ENCODE assay signal across 12 mouse cellular contexts in the genomic region with DNA sequence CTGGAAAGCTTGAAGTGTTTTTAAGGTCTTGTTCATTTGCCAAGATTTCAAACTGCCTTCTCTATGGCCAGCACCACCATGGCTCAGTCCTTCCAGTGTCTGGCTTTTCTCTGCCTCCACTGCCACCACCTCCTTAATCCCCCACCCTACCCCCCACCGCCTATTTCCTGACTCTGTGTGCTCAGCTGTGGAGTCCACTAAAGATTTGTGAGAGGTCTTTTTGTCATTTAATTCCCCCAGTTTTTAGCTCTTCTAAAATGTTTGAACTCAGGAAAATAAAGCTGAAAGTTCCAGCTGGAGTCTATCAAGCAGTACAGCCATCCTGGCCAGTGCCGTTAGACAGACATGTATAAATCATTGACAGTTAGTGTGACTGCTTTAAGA.
DNase-seq lines count a peak whose midpoint lies in the region; ATAC-seq and TF ChIP-seq lines count a peak whose summit lies in the region.
"Had no signal": no experiment of that assay in that cellular context is flagged by ENCODE, and none has a peak within 500 bp of the region (broad histone marks: within the 10 kb centered on the region; RNA-seq: fewer than 3 reads in every experiment).

No protein-coding gene starts in this region.

- peak; percentile 97 for ATAC-seq in lung, embryonic 16.5 days (ENCODE audit: low read depth)
- no peak for ATAC-seq in midbrain, postnatal 0 days (ENCODE audit: low FRiP score)

- DNase-seq in heart, embryonic 10.5 days (ENCODE audit: low spot score), result no peak
- DNase-seq in heart, adult 11 months, result no peak
- no peak for DNase-seq in lung, adult 2 months
- peak; percentile 37 for DNase-seq in hindlimb bud, embryonic 11.5 days (ENCODE audit: extremely low spot score, low read depth, low spot score)
- peak; percentile 9 for DNase-seq in midbrain, postnatal 0 days (ENCODE audit: low spot score)
- DNase-seq in testis, postnatal 10 days (ENCODE audit: low spot score), result no peak
- DNase-seq in thymus, adult 2 months, result no peak
- DNase-seq: cerebellum, adult 8-10 months had no signal

- TF ChIP-seq CTCF in lung, adult 2 months (IDR thresholded peaks at IDR 0.05; ENCODE audit: insufficient read depth, low read length), result no peak
- TF ChIP-seq CTCF in midbrain, postnatal 0 days (IDR thresholded peaks at IDR 0.05), result no peak
- no peak for TF ChIP-seq CTCF in thymus, adult 2 months (IDR thresholded peaks at IDR 0.05; ENCODE audit: borderline replicate concordance, control insufficient read depth, extremely low read depth, insufficient read depth, low read length, poor library complexity)

- no peaks in the 10 kb centered on the region for H3K27me3 ChIP-seq in heart, embryonic 10.5 days (ENCODE audit: insufficient read depth, poor library complexity, severe bottlenecking)
- no peaks in the 10 kb centered on the region for H3K27me3 ChIP-seq in lung, embryonic 16.5 days (ENCODE audit: control insufficient read depth, insufficient read depth, low read depth, low read length)
- no peaks in the 10 kb centered on the region for H3K27me3 ChIP-seq in midbrain, postnatal 0 days (ENCODE audit: insufficient read depth, low read length)
- H3K27me3 ChIP-seq in thymus, adult 2 months (ENCODE audit: control insufficient read depth, insufficient read depth, low read length), result no peaks in the 10 kb centered on the region
- H3K27me3 ChIP-seq: hindbrain, embryonic 13.5 days; neural tube, embryonic 12.5 days had no signal

- no peak for TF ChIP-seq POLR2A in lung, adult 2 months (IDR thresholded peaks at IDR 0.05; ENCODE audit: borderline replicate concordance, extremely low read depth, low read depth, low read length)
- no peak for TF ChIP-seq POLR2A in thymus, adult 2 months (IDR thresholded peaks at IDR 0.05; ENCODE audit: control insufficient read depth, extremely low read depth, insufficient read depth, low read length, poor library complexity)

- 29% methylated on average over 2 of the region's 2 CpGs for WGBS in heart, embryonic 10.5 days
- WGBS in lung, embryonic 16.5 days, result 30% methylated on average over 2 of the region's 2 CpGs
- WGBS in lung, adult 2 months, result 65% methylated on average over 2 of the region's 2 CpGs
- 48% methylated on average over 2 of the region's 2 CpGs for WGBS in midbrain, postnatal 0 days
- WGBS in thymus, adult 2 months, result 91% methylated on average over 2 of the region's 2 CpGs

- no peaks in the 10 kb centered on the region for H3K9me3 ChIP-seq in heart, embryonic 10.5 days
- H3K9me3 ChIP-seq in lung, embryonic 16.5 days (ENCODE audit: control insufficient read depth, low read length), result no peaks in the 10 kb centered on the region
- H3K9me3 ChIP-seq in midbrain, postnatal 0 days (ENCODE audit: low read length), result no peaks in the 10 kb centered on the region
- H3K9me3 ChIP-seq: hindbrain, embryonic 13.5 days; neural tube, embryonic 12.5 days had no signal

- peak overlapping the region; percentile 32; the same call in 1 of the 2 replicates for H3K27ac ChIP-seq in heart, embryonic 10.5 days
- peak overlapping the region; percentile 70 for H3K27ac ChIP-seq in lung, embryonic 16.5 days (ENCODE audit: low read length)
- no peak overlapping the region for H3K27ac ChIP-seq in midbrain, postnatal 0 days (ENCODE audit: low read depth, low read length)
- H3K27ac ChIP-seq in thymus, adult 2 months (ENCODE audit: control insufficient read depth, insufficient read depth, low read length), result no peak overlapping the region
- H3K27ac ChIP-seq: hindbrain, embryonic 13.5 days; left cerebral cortex, adult 2 months; neural tube, embryonic 12.5 days had no signal

- H3K4me3 ChIP-seq in heart, embryonic 10.5 days, result no peak overlapping the region
- H3K4me3 ChIP-seq in lung, embryonic 16.5 days (ENCODE audit: low read length), result no peak overlapping the region
- H3K4me3 ChIP-seq in lung, adult 2 months (replicated peaks; ENCODE audit: extremely low read depth, low read depth, low read length), result no peak overlapping the region
- no peak overlapping the region for H3K4me3 ChIP-seq in midbrain, postnatal 0 days (ENCODE audit: low read depth, low read length)
- no peak overlapping the region for H3K4me3 ChIP-seq in thymus, adult 2 months (ENCODE audit: control insufficient read depth, insufficient read depth, low read length)
- H3K4me3 ChIP-seq: hindbrain, embryonic 13.5 days; left cerebral cortex, adult 2 months; neural tube, embryonic 12.5 days had no signal

- H3K4me1 ChIP-seq in heart, embryonic 10.5 days, result peaks cover 15% of the 10 kb centered on the region
- 0 out of 2 replicates have a peak, but pooled peaks cover 4% of the 10 kb centered on the region for H3K4me1 ChIP-seq in lung, embryonic 16.5 days (replicated peaks; ENCODE audit: control insufficient read depth, insufficient read depth, low read length)
- H3K4me1 ChIP-seq in lung, adult 2 months (ENCODE audit: control insufficient read depth, insufficient read depth, low read length), result no peaks in the 10 kb centered on the region
- no peaks in the 10 kb centered on the region for H3K4me1 ChIP-seq in midbrain, postnatal 0 days (ENCODE audit: insufficient read depth, low read length)
- peaks cover 4% of the 10 kb centered on the region; the same call in 1 of the 2 replicates for H3K4me1 ChIP-seq in thymus, adult 2 months (replicated peaks; ENCODE audit: control insufficient read depth, insufficient read depth, low read length)
- H3K4me1 ChIP-seq: hindbrain, embryonic 13.5 days; neural tube, embryonic 12.5 days had no signal

- no peak overlapping the region for H3K4me2 ChIP-seq in lung, embryonic 16.5 days (ENCODE audit: low read depth, low read length)
- no peak overlapping the region for H3K4me2 ChIP-seq in midbrain, postnatal 0 days (ENCODE audit: low read depth, low read length, poor library complexity, severe bottlenecking)
- H3K4me2 ChIP-seq: hindbrain, embryonic 13.5 days; neural tube, embryonic 12.5 days had no signal

- H3K36me3 ChIP-seq in heart, embryonic 10.5 days, result peaks cover 22% of the 10 kb centered on the region
- H3K36me3 ChIP-seq in lung, embryonic 16.5 days (ENCODE audit: control insufficient read depth, insufficient read depth, low read length), result no peaks in the 10 kb centered on the region; the same call in 1 of the 2 replicates
- peaks cover 7% of the 10 kb centered on the region; the same call in 1 of the 2 replicates for H3K36me3 ChIP-seq in midbrain, postnatal 0 days (ENCODE audit: insufficient read depth, low read length)
- no peaks in the 10 kb centered on the region for H3K36me3 ChIP-seq in thymus, adult 2 months (ENCODE audit: control insufficient read depth, insufficient read depth, low read length)

- no peak overlapping the region for H3K9ac ChIP-seq in lung, embryonic 16.5 days (ENCODE audit: low read length)
- H3K9ac ChIP-seq in midbrain, postnatal 0 days (replicated peaks; ENCODE audit: low read length, poor library complexity, severe bottlenecking), result no peak overlapping the region
- H3K9ac ChIP-seq: hindbrain, embryonic 13.5 days; neural tube, embryonic 12.5 days had no signal

Comparison
In these comparisons a context has a peak if more than half of its experiments do, and no peak if none do; other contexts are left out.
1. DNase-seq: peak in hindlimb bud, embryonic 11.5 days (single experiment) and midbrain, postnatal 0 days (single experiment); none in heart, embryonic 10.5 days (single experiment), heart, adult 11 months (single experiment), lung, adult 2 months (single experiment), testis, postnatal 10 days (single experiment) and thymus, adult 2 months (single experiment).
2. H3K27ac ChIP-seq: peak in heart, embryonic 10.5 days (single experiment) and lung, embryonic 16.5 days (single experiment); none in midbrain, postnatal 0 days (single experiment) and thymus, adult 2 months (single experiment).